Mouse (Mus musculus): ENCODE results near the gene Styk1.
"Not testable (repeated sequence)": the region's sequence is repeated elsewhere in the genome, so short reads cannot be mapped to it uniquely, and the experiment has no call there.

DNA sequence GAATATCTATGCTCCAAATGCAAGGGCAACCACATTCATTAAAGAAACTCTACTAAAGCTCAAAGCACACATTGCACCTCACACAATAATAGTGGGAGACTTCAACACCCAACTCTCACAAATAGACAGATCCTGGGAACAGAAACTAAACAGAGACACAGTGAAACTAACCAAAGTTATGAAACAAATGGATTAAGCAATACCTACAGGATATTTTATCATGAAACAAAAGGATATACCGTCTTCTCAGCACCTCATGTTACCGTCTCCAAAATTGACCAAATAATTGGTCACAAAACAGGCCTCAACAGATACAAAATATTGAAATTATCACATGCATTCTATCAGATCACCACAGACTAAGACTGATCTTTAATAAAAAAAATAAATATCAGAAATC is 75.2 kb downstream of the Styk1 start:
- TF ChIP-seq EP300, CTCF (IDR thresholded peaks at IDR 0.05): not testable (repeated sequence)

Measured in lung, postnatal 0 days (tissue).